Mouse (Mus musculus) G1E (cell line): Measurements from ENCODE around the gene Dusp28.

Source experiments
- CTCF ChIP-seq: IDR thresholded peaks from 2 replicates; pipeline ENCODE4 v1.5.1; 2012; ENCODE audit warnings: low read depth, low read length, inconsistent platforms, mixed read lengths
- GATA1 ChIP-seq: IDR thresholded peaks from 2 replicates; pipeline ENCODE4 v1.6.1; 2012; ENCODE audit warnings: borderline replicate concordance, low read length, inconsistent platforms, mixed read lengths

- TF ChIP-seq CTCF (peak; percentile 96), GATA1 (no peak)
Measured at GRCm38 (mm10) chr1:92895089-92895488, 11.7 kb upstream of the Dusp28 start.
